Mouse (Mus musculus) gastrocnemius, postnatal 10 days (tissue): ENCODE measurements around the gene Als2. TPM values are rescaled to one million over a fixed set of nuclear protein-coding genes. Genes with fewer than 3 reads are reported as not detected.

Experiments
- DNase-seq: peaks from one replicate; pipeline ENCODE4 v3.0.0; 2021; ENCODE audit warnings: mixed read lengths
- total RNA-seq, 2 experiments: library from RNA; stranded (reverse); gene quantifications; 2 replicates each; pipeline ENCODE4 v1.2.3; 2021

The Als2 gene
- total RNA-seq, 2 experiments from 2014 or later = 20.0 to 24.1 TPM

DNA sequence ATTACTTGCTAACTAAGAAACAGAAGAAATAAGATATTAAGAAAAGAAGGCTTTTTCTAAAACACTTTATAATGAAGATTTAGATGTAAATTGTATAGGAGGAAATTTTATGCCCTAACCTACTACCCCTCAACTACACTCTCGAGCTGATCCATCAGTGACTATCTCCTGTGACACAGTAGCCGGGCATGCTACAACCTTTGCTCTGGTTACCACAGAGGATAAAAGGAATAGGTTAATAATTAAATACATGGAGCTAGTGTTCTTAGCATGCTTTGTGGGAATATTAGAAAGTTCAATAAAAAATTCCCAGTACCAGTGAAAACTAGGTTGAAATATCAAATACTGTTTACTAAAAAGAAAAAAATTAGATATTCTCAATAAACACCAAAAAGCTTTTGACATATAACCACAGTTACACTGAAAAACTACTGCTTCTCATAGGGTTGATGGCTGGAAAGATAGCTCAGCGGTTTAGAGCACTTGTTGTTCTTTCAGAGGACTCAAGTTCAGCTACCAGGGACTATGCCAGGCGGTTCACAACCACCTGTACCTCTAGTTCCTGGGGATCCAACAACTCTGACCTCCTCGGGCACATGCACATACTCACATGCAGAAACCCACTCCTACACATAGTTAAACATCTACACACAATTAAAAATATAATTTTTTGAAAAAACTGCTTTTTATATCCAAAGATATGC, 24.8 kb downstream of the Als2 start:
- DNase-seq = no peak

- DNase-seq = no peak
Observed at GRCm38 (mm10) chr1:59211651-59212050, 25.4 kb downstream of the Als2 start.

DNA sequence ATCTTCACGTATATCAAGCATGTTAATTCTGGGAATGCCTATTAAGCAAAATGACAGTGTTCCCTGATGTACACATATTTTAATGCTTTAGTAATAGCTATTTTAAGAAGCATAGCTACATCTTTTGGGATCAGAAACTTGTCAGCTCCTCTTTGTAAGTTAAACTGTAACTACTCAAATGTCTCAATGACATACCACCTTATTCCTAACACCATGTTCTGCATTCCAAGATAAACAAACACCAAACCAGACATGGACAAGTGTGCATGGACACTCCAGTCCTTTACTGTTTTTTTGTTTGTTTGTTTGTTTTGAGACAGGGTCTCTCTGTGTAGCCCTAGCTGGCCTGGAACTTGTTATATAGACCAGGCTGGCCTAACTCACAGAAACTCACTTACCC, 28.7 kb downstream of the Als2 start:
- DNase-seq = no peak

GRCm38 (mm10) chr1:59204489-59204888, 32.5 kb downstream of the Als2 start:
- no peak for DNase-seq

DNA sequence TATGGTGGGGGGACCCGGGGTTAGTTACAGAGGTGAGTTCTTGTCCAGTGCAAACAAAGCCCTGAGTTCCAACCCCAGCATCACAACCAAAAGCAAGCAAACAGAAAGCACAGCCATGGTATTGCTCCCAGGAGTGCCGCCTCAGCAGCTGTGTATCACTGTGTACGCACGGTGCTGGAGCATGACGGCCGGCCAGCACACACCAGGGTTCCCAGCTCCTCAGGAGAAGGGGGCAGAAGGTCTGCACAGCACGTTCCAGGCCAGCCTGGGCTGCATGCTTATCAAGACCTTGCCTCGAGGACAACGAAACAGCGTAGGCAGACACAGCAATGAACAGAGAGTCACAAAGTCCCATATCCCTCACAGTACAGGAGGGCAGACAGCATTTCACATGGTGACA, 34.7 kb downstream of the Als2 start:
- DNase-seq = no peak

DNA sequence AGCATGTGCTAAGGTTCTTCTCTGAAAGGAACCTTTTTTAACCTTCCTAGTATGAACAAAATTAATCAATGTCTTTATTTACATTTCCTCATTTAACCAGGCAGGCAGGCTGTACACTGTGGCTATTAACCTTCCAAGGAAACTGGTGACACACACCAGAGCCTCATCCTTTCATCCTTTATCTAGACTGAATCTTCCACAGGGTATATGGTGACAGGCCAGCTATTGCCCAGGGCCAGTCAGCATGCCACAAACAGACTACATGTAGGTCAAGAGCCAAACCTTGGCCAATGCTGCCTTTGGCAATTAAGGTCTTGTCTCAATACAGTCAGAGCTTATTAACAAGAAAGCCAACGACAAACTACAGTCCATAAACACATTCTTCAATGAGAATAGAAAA, 35.5 kb downstream of the Als2 start:
- DNase-seq = no peak

DNA sequence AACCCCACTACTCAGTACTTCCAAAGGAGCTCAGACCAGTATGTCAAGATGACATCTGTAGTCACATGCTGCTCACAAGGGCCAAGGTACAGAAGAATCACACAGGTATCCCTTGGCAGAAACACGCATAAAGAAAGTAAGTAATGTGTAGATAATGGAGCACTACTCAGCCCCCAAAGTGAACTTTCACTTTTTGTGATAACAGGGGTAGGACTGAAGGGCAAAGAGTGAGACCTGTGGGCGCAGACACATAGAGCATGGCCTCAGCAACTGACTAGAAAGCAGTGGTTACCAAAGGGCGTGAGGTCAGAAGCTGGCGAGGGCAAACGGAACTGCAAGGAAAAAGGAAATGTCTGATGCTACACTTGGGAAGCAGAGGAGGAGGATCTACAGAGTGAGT, 36.1 kb downstream of the Als2 start:
- DNase-seq = no peak

DNA sequence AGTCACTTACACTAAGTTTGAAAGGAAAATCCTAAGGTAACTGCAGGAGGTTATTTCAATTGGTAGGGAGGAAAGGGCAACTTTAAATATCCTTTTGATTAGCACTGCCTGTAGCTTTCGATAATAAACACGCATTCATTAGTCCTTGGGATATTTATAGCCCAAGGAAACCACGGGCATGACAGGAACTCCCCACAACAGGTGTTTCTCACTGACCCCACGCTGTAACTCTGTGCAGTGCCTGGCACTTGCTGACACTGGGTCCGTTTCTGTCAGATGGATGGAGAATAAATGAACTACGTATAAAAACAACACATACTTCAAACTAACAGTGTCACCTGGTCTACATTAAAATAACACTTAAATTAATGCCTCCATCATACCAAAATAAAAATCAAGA, 42.1 kb downstream of the Als2 start:
- DNase-seq = no peak

- no peak for DNase-seq
Observed at GRCm38 (mm10) chr1:59187786-59188185, 49.2 kb downstream of the Als2 start.

GRCm38 (mm10) chr1:59186317-59186716, 50.7 kb downstream of the Als2 start:
- DNase-seq = no peak

GRCm38 (mm10) chr1:59185410-59185809, 51.6 kb downstream of the Als2 start:
- no peak for DNase-seq

GRCm38 (mm10) chr1:59183045-59183444, 54.0 kb downstream of the Als2 start:
- no peak for DNase-seq

DNA sequence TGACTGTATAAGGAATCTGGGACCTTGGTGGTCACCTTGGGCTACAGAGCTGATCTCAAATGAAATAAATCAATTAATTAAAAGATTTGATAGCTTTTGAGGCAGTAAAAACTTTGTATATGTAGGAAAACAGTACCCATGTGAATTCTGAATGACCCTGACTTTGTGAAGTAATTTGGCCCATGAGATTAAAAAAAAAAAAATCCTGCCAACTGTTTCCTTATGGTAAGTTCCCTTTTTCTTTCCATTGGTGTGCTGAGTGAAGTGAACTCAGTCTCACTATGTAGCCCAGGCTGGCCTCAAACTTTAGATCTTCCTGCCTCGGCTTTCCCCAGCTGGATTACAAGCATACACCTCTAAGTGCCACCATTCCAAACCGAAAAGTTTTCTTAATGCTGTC, 54.7 kb downstream of the Als2 start:
- no peak for DNase-seq

DNA sequence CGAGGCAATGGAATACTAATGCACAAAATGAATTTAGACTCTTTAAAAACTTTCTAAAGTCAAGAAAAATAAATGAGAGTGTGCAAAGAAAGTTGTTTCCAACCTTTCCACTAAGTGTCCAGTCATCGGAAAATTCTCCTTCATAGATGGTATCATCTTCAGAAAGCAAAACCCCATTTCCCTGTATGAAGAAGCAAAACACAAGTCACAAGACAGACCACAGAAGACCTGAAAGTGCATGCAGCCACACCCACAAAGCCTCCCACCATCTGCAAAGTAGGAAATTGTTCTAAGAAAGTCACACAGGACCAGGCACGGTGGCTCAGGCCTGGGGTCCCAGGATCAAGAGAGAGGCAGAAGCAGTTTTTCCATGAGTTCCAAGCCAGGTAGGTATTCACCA, 57.0 kb downstream of the Als2 start:
- no peak for DNase-seq

- DNase-seq = no peak
Observed at GRCm38 (mm10) chr1:59178401-59178800, 58.6 kb downstream of the Als2 start.

DNA sequence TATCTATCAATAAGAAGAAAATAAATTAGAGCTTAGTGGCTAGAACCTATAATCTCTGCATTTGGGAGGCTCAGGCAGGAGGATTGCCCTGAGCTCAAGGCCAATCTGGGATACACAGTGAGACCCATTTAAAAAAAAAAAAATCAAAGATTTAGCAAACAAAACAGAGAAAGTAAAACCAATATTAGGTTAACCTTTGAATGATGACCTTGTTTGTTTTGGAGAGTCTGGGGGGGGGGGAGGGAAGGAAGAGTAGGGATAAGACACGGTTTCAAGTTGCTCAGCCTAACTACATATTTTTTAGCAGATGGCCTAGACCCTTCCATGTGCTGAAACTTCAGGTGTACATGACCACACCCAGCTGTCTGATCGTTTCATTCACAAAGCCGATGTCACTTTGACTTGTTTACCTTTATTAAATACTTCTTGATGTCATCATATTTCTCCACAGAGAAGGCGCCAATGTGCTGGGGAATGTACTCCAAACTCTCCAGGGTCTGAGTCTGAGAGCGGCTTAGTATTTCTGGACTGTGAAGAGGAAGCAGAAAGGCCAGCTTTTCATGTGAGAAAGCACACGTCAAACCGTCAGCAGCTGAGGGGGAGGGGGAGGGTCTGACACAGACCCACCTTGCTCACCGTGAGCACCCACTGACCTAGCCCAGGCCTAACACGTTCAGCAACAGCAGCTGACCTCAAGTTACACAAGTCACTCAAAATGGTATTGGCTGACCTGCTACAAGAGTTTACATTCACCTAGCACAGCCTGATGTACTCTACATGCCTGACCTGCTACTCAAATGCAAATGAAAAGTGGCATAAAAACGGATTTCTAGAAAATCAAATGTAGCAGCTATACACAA, 62.3 kb downstream of the Als2 start:
- no peak for DNase-seq

DNA sequence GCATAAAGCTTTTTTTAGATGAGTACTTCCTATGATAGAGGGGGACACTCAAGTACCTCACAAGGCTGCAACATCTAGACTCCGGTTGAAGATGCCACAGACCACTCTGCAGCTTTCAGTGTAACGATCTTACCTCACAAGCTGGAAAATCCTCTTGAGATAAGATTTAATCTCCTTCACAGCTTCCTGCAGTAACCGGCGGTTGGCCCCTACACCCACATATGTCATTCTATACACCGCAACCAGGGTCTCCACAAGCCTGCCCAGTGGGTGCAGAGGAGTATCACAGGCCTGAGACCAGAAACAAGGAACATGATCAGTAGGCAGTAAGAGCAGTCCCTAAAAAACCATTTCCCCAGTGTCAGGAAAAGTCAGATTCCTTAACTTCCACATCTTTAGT, 64.0 kb downstream of the Als2 start:
- DNase-seq = no peak

- no peak for DNase-seq
Observed at GRCm38 (mm10) chr1:59171875-59172274, 65.2 kb downstream of the Als2 start.

DNA sequence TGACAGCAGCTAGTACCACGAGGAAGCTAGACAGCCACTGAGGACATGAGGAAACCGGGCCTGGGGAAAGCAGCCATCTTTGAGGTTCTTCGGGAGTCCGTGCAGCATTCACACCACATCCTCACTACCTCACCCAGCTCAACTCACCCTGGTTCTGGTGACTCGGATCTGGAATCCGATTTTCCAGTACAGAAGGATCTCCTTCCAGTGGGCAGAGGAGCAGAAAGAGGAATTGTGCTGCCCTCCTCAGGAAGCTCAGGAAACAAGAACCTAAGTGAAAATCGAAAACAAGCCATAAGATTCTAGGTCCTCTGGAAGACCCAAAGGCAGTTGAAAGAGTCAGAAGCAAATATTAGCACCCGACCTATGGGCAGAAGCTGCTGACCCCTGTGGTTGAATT, 66.7 kb downstream of the Als2 start:
- no peak for DNase-seq

- no peak for DNase-seq
Observed at GRCm38 (mm10) chr1:59169586-59169985, 67.4 kb downstream of the Als2 start.

DNA sequence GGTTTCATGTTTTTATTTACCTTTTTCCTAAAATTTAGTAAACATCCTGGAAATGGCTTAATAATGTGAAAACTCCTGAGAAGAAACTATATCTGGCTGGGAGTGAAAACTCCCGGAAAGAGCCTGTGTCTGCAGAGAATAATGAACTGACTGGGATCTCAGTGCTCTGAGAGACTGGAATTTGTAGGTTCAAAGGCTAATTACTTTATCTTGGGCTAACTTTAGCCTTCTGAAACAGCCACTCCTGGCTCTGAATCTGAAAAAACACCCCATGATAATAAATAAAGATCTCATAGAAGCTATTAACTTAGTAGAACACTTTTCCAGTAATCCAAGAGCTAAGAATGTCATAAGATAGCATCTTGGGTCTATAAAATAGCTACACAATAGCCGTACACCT, 68.5 kb downstream of the Als2 start:
- DNase-seq = no peak

DNA sequence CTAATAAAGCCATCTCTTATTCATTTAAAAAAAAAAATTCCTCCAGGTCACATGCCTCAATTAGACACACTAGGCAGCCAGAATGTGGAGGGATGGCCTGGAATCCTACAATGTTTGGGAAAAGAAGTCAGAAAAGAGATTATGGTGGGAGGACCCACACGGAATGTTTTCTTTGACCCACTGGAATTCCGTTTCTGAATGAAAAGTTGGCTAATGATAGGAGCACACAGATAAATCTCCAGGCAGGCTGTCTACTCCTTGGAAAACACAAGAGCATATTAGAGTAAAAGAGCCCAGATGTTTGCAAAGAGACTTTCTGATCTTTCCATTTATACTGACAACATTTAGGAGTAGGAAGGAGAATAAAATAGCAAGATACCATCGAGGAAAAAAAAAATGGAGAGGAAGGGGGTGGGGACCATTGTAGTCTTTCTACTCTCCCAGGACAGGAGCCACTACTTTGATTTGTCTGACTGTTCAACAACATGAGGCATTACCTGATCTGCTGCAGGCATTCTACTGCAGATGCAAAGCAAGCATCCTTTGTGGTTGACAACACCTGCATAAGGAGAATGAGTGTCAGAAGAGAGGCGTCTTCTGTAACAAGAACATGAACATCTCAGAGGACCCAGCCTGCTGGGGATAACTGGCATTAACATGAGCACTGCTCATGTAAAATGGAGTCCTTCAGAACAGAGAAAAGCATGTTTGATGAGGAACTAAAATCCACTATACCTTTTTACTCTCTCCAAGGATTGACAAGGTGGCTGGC, 69.2 kb downstream of the Als2 start:
- no peak for DNase-seq
